Mouse (Mus musculus): ENCODE measurements around the gene 2610528A11Rik.

- TF ChIP-seq CTCF (IDR thresholded peaks at IDR 0.05) = no peak
- TF ChIP-seq POLR2A (IDR thresholded peaks at IDR 0.05; ENCODE audit: insufficient read depth, low read depth, low read length) = no peak
- no peak for TF ChIP-seq EP300 (IDR thresholded peaks at IDR 0.05; ENCODE audit: insufficient read depth, low read depth, low read length)
Measured at GRCm38 (mm10) chr14:37095556-37095955, 18.3 kb downstream of the 2610528A11Rik start.
